Mouse (Mus musculus) MEL (cell line): ENCODE measurements around the gene Pi4ka. TPM values are rescaled to one million over a fixed set of nuclear protein-coding genes. Genes with fewer than 3 reads are reported as not detected.

Source experiments
- DNase-seq: peaks from one replicate; pipeline ENCODE4 v3.0.0; 2011; ENCODE audit warnings: low read depth, low spot score
- H3K27ac ChIP-seq: 2 replicates; pipeline ENCODE4 v1.5.1; 2012; ENCODE audit warnings: low read depth, mild to moderate bottlenecking, control low read depth, low read length, moderate library complexity; ENCODE audit not compliant: control insufficient read depth
- H3K27me3 ChIP-seq, 2 experiments: fragments of 150-350 bp in 1 of 2; sonication (generic) in 1 of 2; 2 replicates each; pipeline ENCODE4 v1.6.1; 2012; ENCODE audit warnings: low read length in 2 of 2, mild to moderate bottlenecking in 2 of 2, improper control_type of control experiment in 1 of 2, moderate library complexity in 1 of 2; ENCODE audit not compliant: insufficient read depth in 2 of 2, control insufficient read depth in 1 of 2
- H3K36me3 ChIP-seq, 2 experiments: 2 replicates each; pipeline ENCODE4 v1.6.1; 2012 to 2014; ENCODE audit warnings: low read length in 2 of 2, improper control_type of control experiment in 1 of 2, inconsistent platforms in 1 of 2, mild to moderate bottlenecking in 1 of 2; ENCODE audit not compliant: insufficient read depth in 2 of 2, control insufficient read depth in 1 of 2
- H3K4me1 ChIP-seq, 2 experiments: fragments of 150-350 bp in 1 of 2; sonication (generic) in 1 of 2; 2 replicates each; pipeline ENCODE4 v1.6.1; 2012; ENCODE audit warnings: low read length in 2 of 2, improper control_type of control experiment in 1 of 2, mild to moderate bottlenecking in 1 of 2; ENCODE audit not compliant: insufficient read depth in 2 of 2, control insufficient read depth in 1 of 2
- H3K4me3 ChIP-seq, 2 experiments: fragments of 150-350 bp in 1 of 2; sonication (generic) in 1 of 2; 2 replicates each; pipeline ENCODE4 v1.5.1; 2012; ENCODE audit warnings: low read depth in 2 of 2, low read length in 2 of 2, mild to moderate bottlenecking in 2 of 2, moderate library complexity in 2 of 2, control low read depth in 1 of 2, improper control_type of control experiment in 1 of 2; ENCODE audit not compliant: control insufficient read depth in 1 of 2, insufficient read depth in 1 of 2
- H3K79me2 ChIP-seq: 2 replicates; pipeline ENCODE4 v1.6.1; 2012; ENCODE audit warnings: mild to moderate bottlenecking, low read length, moderate library complexity; ENCODE audit not compliant: control insufficient read depth, poor library complexity, insufficient read depth
- H3K9ac ChIP-seq: 2 replicates; pipeline ENCODE4 v1.6.1; 2012; ENCODE audit warnings: low read depth, mild to moderate bottlenecking, control low read depth, low read length, moderate library complexity; ENCODE audit not compliant: control insufficient read depth, poor library complexity, severe bottlenecking
- H3K9me3 ChIP-seq: fragments of 150-350 bp; sonication (generic); replicated peaks from 2 replicates; pipeline ENCODE4 v1.6.1; 2012; ENCODE audit warnings: mild to moderate bottlenecking, low read length, improper control_type of control experiment, moderate library complexity; ENCODE audit not compliant: insufficient read depth
- CTCF ChIP-seq, 3 experiments: IDR thresholded peaks in 2 of 3; conservative IDR thresholded peaks in 1 of 3; 2 replicates each; pipeline ENCODE4 v1.5.1; 2011 to 2012; ENCODE audit warnings: low read length in 3 of 3, low read depth in 2 of 3, mild to moderate bottlenecking in 2 of 3, improper control_type of control experiment in 1 of 3, inconsistent platforms in 1 of 3, mixed read lengths in 1 of 3, moderate library complexity in 1 of 3; ENCODE audit not compliant: control insufficient read depth in 1 of 3, insufficient read depth in 1 of 3, poor library complexity in 1 of 3, severe bottlenecking in 1 of 3
- E2F4 ChIP-seq: IDR thresholded peaks from 2 replicates; pipeline ENCODE4 v1.6.1; 2011; ENCODE audit warnings: low read depth, low read length, improper control_type of control experiment, borderline replicate concordance
- EP300 ChIP-seq, 2 experiments: IDR thresholded peaks; 2 replicates each; pipeline ENCODE4 v1.6.1; 2011; ENCODE audit warnings: improper control_type of control experiment in 2 of 2, low read length in 2 of 2, low read depth in 1 of 2, mild to moderate bottlenecking in 1 of 2
- ETS1 ChIP-seq: IDR thresholded peaks from 2 replicates; pipeline ENCODE4 v1.6.1; 2012; ENCODE audit warnings: low read depth, mild to moderate bottlenecking, inconsistent platforms, low read length, improper control_type of control experiment, moderate library complexity
- GABPA ChIP-seq: IDR thresholded peaks from 2 replicates; pipeline ENCODE4 v1.6.1; 2012; ENCODE audit warnings: low read depth, mild to moderate bottlenecking, inconsistent platforms, low read length, improper control_type of control experiment, moderate library complexity
- GATA1 ChIP-seq: IDR thresholded peaks from 2 replicates; pipeline ENCODE4 v1.6.1; 2011; ENCODE audit warnings: low read depth, low read length, improper control_type of control experiment
- HCFC1 ChIP-seq: IDR thresholded peaks from 2 replicates; pipeline ENCODE4 v1.6.1; 2012; ENCODE audit warnings: low read depth, mild to moderate bottlenecking, inconsistent platforms, low read length, improper control_type of control experiment, moderate library complexity
- KAT2A ChIP-seq: conservative IDR thresholded peaks from 2 replicates; pipeline ENCODE4 v1.6.1; 2012; ENCODE audit warnings: low read depth, low read length, improper control_type of control experiment, inconsistent platforms
- MAX ChIP-seq: IDR thresholded peaks from 2 replicates; pipeline ENCODE4 v1.6.1; 2011; ENCODE audit warnings: low read length, improper control_type of control experiment
- MAZ ChIP-seq: IDR thresholded peaks from 2 replicates; pipeline ENCODE4 v1.6.1; 2012; ENCODE audit warnings: low read depth, mild to moderate bottlenecking, inconsistent platforms, low read length, improper control_type of control experiment
- MEF2A ChIP-seq: IDR thresholded peaks from 2 replicates; pipeline ENCODE4 v1.6.1; 2014; ENCODE audit warnings: low read depth, mild to moderate bottlenecking, inconsistent platforms, low read length, improper control_type of control experiment; ENCODE audit not compliant: poor library complexity, insufficient replicate concordance, severe bottlenecking; ENCODE audit errors: extremely low read depth
- MYB ChIP-seq: IDR thresholded peaks from 2 replicates; pipeline ENCODE4 v1.6.1; 2011; ENCODE audit warnings: mild to moderate bottlenecking, low read depth, low read length, improper control_type of control experiment
- MYC ChIP-seq: IDR thresholded peaks from 2 replicates; pipeline ENCODE4 v1.6.1; 2011; ENCODE audit warnings: low read depth, mild to moderate bottlenecking, low read length, improper control_type of control experiment, moderate library complexity
- NELFE ChIP-seq: IDR thresholded peaks from 2 replicates; pipeline ENCODE4 v1.6.1; 2011; ENCODE audit warnings: low read depth, low read length, improper control_type of control experiment
- POLR2AphosphoS2 ChIP-seq: IDR thresholded peaks from 2 replicates; pipeline ENCODE4 v1.6.1; 2011; ENCODE audit warnings: low read length, improper control_type of control experiment
- POLR2AphosphoS5 ChIP-seq: IDR thresholded peaks from 2 replicates; pipeline ENCODE4 v1.6.1; 2012; ENCODE audit warnings: low read depth, borderline replicate concordance, mild to moderate bottlenecking, inconsistent platforms, low read length, moderate library complexity, mixed read lengths
- RAD21 ChIP-seq: IDR thresholded peaks from 2 replicates; pipeline ENCODE4 v1.6.1; 2011; ENCODE audit warnings: mild to moderate bottlenecking, low read depth, low read length, improper control_type of control experiment
- RCOR1 ChIP-seq: IDR thresholded peaks from 2 replicates; pipeline ENCODE4 v1.6.1; 2012; ENCODE audit warnings: low read depth, mild to moderate bottlenecking, inconsistent platforms, low read length, improper control_type of control experiment
- SIN3A ChIP-seq: IDR thresholded peaks from 2 replicates; pipeline ENCODE4 v1.6.1; 2012; ENCODE audit warnings: low read length, improper control_type of control experiment, inconsistent platforms
- SMC3 ChIP-seq: IDR thresholded peaks from 2 replicates; pipeline ENCODE4 v1.6.1; 2011; ENCODE audit warnings: low read depth, low read length, improper control_type of control experiment
- TAL1 ChIP-seq: IDR thresholded peaks from 2 replicates; pipeline ENCODE4 v1.6.1; 2012; ENCODE audit warnings: mild to moderate bottlenecking, inconsistent platforms, low read length, moderate library complexity, mixed read lengths
- TCF12 ChIP-seq: IDR thresholded peaks from 2 replicates; pipeline ENCODE4 v1.6.1; 2014; ENCODE audit warnings: low read depth, mild to moderate bottlenecking, inconsistent platforms, low read length, improper control_type of control experiment, moderate library complexity
- UBTF ChIP-seq: IDR thresholded peaks from 2 replicates; pipeline ENCODE4 v1.6.1; 2012; ENCODE audit warnings: low read depth, mild to moderate bottlenecking, inconsistent platforms, low read length, improper control_type of control experiment, moderate library complexity, borderline replicate concordance; ENCODE audit not compliant: insufficient read depth
- USF2 ChIP-seq, 2 experiments: IDR thresholded peaks; 2 replicates each; pipeline ENCODE4 v1.6.1; 2011 to 2012; ENCODE audit warnings: improper control_type of control experiment in 2 of 2, low read length in 2 of 2, borderline replicate concordance in 1 of 2, inconsistent platforms in 1 of 2, low read depth in 1 of 2, mild to moderate bottlenecking in 1 of 2; ENCODE audit not compliant: insufficient read depth in 1 of 2
- ZC3H11A ChIP-seq: IDR thresholded peaks from 2 replicates; pipeline ENCODE4 v1.6.1; 2012; ENCODE audit warnings: low read depth, mild to moderate bottlenecking, inconsistent platforms, low read length, improper control_type of control experiment
- ZMIZ1 ChIP-seq: IDR thresholded peaks from 2 replicates; pipeline ENCODE4 v1.6.1; 2012; ENCODE audit warnings: low read depth, mild to moderate bottlenecking, inconsistent platforms, low read length, improper control_type of control experiment, moderate library complexity
- ZNF384 ChIP-seq: IDR thresholded peaks from 2 replicates; pipeline ENCODE4 v1.6.1; 2012; ENCODE audit warnings: low read depth, mild to moderate bottlenecking, inconsistent platforms, low read length, improper control_type of control experiment
- polyA plus RNA-seq, 2 experiments: library from polyadenylated mRNA; stranded (reverse) in 1 of 2; unstranded in 1 of 2; fragments of >175 nt in 1 of 2; fragments of >200 nt in 1 of 2; gene quantifications; 2 replicates each; pipeline versions ENCODE4 v1.2.1 to v1.2.4; 2012; ENCODE audit warnings: low replicate concordance in 2 of 2, low read depth in 1 of 2; ENCODE audit not compliant: insufficient read length in 2 of 2, insufficient read depth in 1 of 2, missing spikeins in 1 of 2
- total RNA-seq: library from RNA; depleted of rRNA; stranded (reverse); fragments of 300-350 nt; gene quantifications from 2 replicates; pipeline ENCODE4 v1.2.3, GENCODE M21; 2012

The Pi4ka gene
- total and polyA plus RNA-seq, 3 experiments: 25.0 to 286 (median 73.1) TPM

- no peak for TF ChIP-seq TCF12
- no peak for TF ChIP-seq HCFC1
- TF ChIP-seq ZMIZ1: no peak
- no peak for TF ChIP-seq MAZ
- peak; percentile 95 to 100 (median 97) for TF ChIP-seq CTCF (IDR thresholded peaks at IDR 0.05 in 2 of 3, conservative IDR thresholded peaks at IDR 0.05 in 1 of 3; ENCODE audit: control insufficient read depth in 1 of 3, insufficient read depth in 1 of 3, low read depth in 2 of 3, low read length in 3 of 3, poor library complexity in 1 of 3, severe bottlenecking in 1 of 3)
- no peak for TF ChIP-seq ETS1
- TF ChIP-seq POLR2AphosphoS5: no peak
- no peak for TF ChIP-seq TAL1
- 0 out of 2 replicates have a peak, but pooled peaks have one; percentile 15 for TF ChIP-seq ZNF384
- TF ChIP-seq MYC: no peak
- TF ChIP-seq USF2 (IDR thresholded peaks at IDR 0.05; ENCODE audit: borderline replicate concordance in 1 of 2, insufficient read depth in 1 of 2, low read depth in 1 of 2, low read length in 2 of 2): no peak
- TF ChIP-seq GABPA: no peak
- no peak for TF ChIP-seq E2F4
- TF ChIP-seq MAX: no peak
- no peak for TF ChIP-seq POLR2AphosphoS2
- TF ChIP-seq KAT2A: no peak
These were observed 113.4 kb downstream of the Pi4ka start (continued) for GRCm38 (mm10) chr16:17292751-17293150.

DNA sequence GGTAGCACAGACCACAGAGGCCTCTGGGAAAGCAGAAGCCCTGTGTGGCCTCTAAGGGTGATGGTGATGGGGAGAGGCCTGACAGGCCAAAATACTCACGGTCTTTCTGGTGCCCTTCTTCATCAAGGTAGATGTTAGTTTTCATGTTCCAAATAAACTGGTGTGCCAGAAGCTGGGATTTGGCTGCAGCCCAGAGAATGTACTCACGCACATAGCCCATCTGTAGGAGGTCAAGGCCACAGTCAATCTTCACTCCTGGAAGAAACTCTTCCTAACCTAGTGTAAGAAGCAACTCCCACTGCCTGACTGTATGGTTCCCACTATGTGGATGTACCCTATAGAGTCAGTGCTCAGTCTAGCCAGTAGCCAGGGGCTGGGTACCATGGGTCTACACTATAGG is 115.1 kb downstream of the Pi4ka start:
- Histone ChIP-seq H3K4me3 (no peak overlapping the region), H3K27me3 (no peaks in the 10 kb centered on the region), H3K36me3 (no peaks in the 10 kb centered on the region; a peak in 1 of 4 replicates), H3K27ac (no peak overlapping the region), H3K9me3 (no peaks in the 10 kb centered on the region), H3K9ac (no peak overlapping the region), H3K4me1 (no peaks in the 10 kb centered on the region), H3K79me2 (no peaks in the 10 kb centered on the region)
- no peak for TF ChIP-seq RCOR1
- no peak for TF ChIP-seq POLR2AphosphoS5
- no peak for TF ChIP-seq MYB
- TF ChIP-seq MYC: no peak
- no peak for TF ChIP-seq UBTF
- TF ChIP-seq POLR2AphosphoS2: no peak
- TF ChIP-seq RAD21: no peak
- no peak for TF ChIP-seq CTCF (IDR thresholded peaks at IDR 0.05 in 2 of 3, conservative IDR thresholded peaks at IDR 0.05 in 1 of 3; ENCODE audit: control insufficient read depth in 1 of 3, insufficient read depth in 1 of 3, low read depth in 2 of 3, low read length in 3 of 3, poor library complexity in 1 of 3, severe bottlenecking in 1 of 3)
- no peak for TF ChIP-seq ZC3H11A
- no peak for TF ChIP-seq SIN3A
- TF ChIP-seq MEF2A: no peak
- no peak for TF ChIP-seq MAX
- no peak for TF ChIP-seq E2F4
- no peak for TF ChIP-seq ZMIZ1
- no peak for TF ChIP-seq EP300 (IDR thresholded peaks at IDR 0.05; ENCODE audit: low read depth in 1 of 2, low read length in 2 of 2)
- no peak for TF ChIP-seq GATA1
- no peak for TF ChIP-seq MAZ
- TF ChIP-seq SMC3: no peak
- TF ChIP-seq NELFE: no peak
- no peak for DNase-seq
